Mouse (Mus musculus): Measurements from ENCODE around the gene Taar3.

DNA sequence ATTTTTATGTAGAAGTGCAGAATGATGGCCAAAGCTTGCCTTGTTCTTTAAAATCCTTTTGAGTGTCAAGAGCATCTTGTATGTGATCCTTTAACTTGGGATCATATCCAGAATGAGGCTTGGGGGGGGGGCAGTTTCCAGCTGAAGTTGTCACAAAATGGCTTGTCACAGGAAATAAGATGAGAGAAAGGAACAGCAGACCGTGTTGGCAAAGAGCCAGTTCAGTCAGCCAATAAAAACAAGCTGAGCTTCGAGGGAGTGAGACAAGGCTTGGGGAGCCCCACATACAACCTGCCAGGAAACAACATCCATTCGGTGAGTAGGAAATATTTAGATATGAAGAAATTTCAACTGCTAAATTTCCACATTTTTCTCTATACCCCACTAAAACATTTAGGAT, 14.1 kb downstream of the Taar3 start:
- TF ChIP-seq GATA1 (IDR thresholded peaks at IDR 0.05; ENCODE audit: borderline replicate concordance, low read length) (no peak), FLI1 (IDR thresholded peaks at IDR 0.05; ENCODE audit: low read length) (no peak)

All from megakaryocyte, embryonic 14.5 days (primary cell).